Mouse (Mus musculus) liver, adult 2 months (tissue): ENCODE results near the gene Chn1. TPM values are rescaled to one million over a fixed set of nuclear protein-coding genes. Genes with fewer than 3 reads are reported as not detected.

ENCODE experiments used
- DNase-seq: peaks from one replicate; pipeline ENCODE4 v3.0.0-alpha.2; 2011; ENCODE audit warnings: low read depth, low spot score; ENCODE audit errors: extremely low read depth
- H3K27ac ChIP-seq: fragments of 200-500 bp; replicated peaks from 2 replicates; pipeline ENCODE4 v1.5.1; 2012; ENCODE audit warnings: low read depth, mild to moderate bottlenecking, control low read depth, inconsistent platforms, low read length; ENCODE audit not compliant: insufficient read depth
- H3K27me3 ChIP-seq: fragments of 200-500 bp; 2 replicates; pipeline ENCODE4 v1.6.1; 2012; ENCODE audit warnings: mild to moderate bottlenecking, moderate library complexity, low read length, inconsistent platforms; ENCODE audit not compliant: control insufficient read depth, insufficient read depth
- H3K36me3 ChIP-seq: fragments of 200-500 bp; 2 replicates; pipeline ENCODE4 v1.6.1; 2012; ENCODE audit warnings: low read length, inconsistent platforms; ENCODE audit not compliant: control insufficient read depth, insufficient read depth
- H3K4me1 ChIP-seq: fragments of 200-500 bp; 2 replicates; pipeline ENCODE4 v1.6.1; 2011; ENCODE audit warnings: low read length; ENCODE audit not compliant: control insufficient read depth, insufficient read depth
- H3K4me3 ChIP-seq: fragments of 200-500 bp; 2 replicates; pipeline ENCODE4 v1.5.1; 2011; ENCODE audit warnings: low read depth, mild to moderate bottlenecking, control low read depth, low read length, moderate library complexity; ENCODE audit not compliant: insufficient read depth
- H3K79me2 ChIP-seq: fragments of 200-500 bp; 2 replicates; pipeline ENCODE4 v1.6.1; 2012; ENCODE audit warnings: inconsistent platforms, mild to moderate bottlenecking, low read length, moderate library complexity; ENCODE audit not compliant: control insufficient read depth, insufficient read depth
- H3K9ac ChIP-seq: fragments of 200-500 bp; 2 replicates; pipeline ENCODE4 v1.6.1; 2012; ENCODE audit warnings: low read depth, mild to moderate bottlenecking, control low read depth, inconsistent platforms, low read length
- CTCF ChIP-seq: fragments of 200-500 bp; IDR thresholded peaks from 2 replicates; pipeline ENCODE4 v1.5.1; 2011; ENCODE audit warnings: low read depth, low read length, control low read depth
- POLR2A ChIP-seq: fragments of 200-500 bp; IDR thresholded peaks from 2 replicates; pipeline ENCODE4 v1.6.1; 2011; ENCODE audit warnings: low read length, control low read depth; ENCODE audit not compliant: insufficient read depth; ENCODE audit errors: extremely low read depth
- WGBS: fragments of 180-500 bp; shearing (Covaris S2); methylation state at CpG from one replicate; pipeline ENCODE4 v1.1.7; 2018; 5-methylcytosine and 5-hydroxymethylcytosine counted together
- polyA plus RNA-seq: library from polyadenylated mRNA; depleted of rRNA; stranded (reverse); fragments of >200 nt; gene quantifications from 2 replicates; pipeline ENCODE4 v1.2.3, GENCODE M21; 2012
- total RNA-seq: library from RNA; depleted of rRNA; stranded (reverse); fragments of >200 nt; gene quantifications from 2 replicates; pipeline ENCODE4 v1.2.3, GENCODE M21; 2014

The Chn1 gene
- total and polyA plus RNA-seq, 2 experiments = 0.18 TPM; not detected in 1

DNA sequence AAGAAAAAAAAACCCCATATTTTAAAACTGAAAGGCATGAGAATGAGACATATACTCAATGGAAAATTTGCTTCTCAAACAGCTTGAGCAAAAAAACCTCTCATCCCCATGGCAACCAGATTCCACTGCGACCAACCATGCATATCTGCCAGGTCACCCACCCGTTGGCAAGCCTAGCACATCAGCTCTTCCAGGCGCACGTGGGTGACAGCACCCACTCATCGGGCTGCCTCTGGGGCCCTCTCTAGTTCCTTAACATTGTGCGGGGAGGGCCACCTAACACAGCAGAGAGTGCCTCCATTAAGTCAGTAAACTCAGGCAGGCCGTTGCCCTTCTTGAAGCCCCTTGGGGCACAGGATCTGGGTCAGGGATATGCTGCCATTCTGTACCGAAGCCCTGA lies 170.1 kb downstream of the Chn1 start:
- H3K9ac ChIP-seq = no peak overlapping the region
- TF ChIP-seq CTCF (no peak), POLR2A (no peak)
- 82% methylated on average over 8 of the region's 8 CpGs for WGBS
- H3K27ac ChIP-seq = no peak overlapping the region
- H3K79me2 ChIP-seq = no peaks in the 10 kb centered on the region
- peaks cover 8% of the 10 kb centered on the region for H3K4me1 ChIP-seq
- no peak overlapping the region for H3K4me3 ChIP-seq
- no peaks in the 10 kb centered on the region for H3K27me3 ChIP-seq
- H3K36me3 ChIP-seq = no peaks in the 10 kb centered on the region
- no peak for DNase-seq

DNA sequence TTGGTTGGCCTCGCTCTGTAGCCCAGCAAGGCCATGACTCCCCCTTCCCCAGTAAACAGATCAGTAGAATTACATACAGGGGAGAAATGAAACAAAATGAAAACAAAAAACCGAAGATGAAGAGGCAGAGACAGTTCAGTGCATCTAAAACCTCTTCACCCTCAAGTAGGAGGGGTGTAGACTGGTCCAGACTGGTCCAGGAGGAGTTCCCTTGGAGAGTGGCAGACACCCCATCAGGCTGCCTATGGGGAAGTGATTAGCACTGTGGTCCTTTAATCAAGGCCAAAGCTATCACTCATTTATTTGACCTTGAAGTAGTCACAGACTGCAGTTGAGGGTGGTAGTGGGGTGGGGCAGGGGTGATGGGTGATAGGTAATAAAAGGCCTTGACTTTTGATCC lies 170.6 kb downstream of the Chn1 start:
- WGBS = 78% methylated on average over 2 of the region's 2 CpGs
- Histone ChIP-seq H3K36me3 (no peaks in the 10 kb centered on the region), H3K4me1 (peaks cover 5% of the 10 kb centered on the region), H3K27me3 (no peaks in the 10 kb centered on the region), H3K79me2 (no peaks in the 10 kb centered on the region), H3K9ac (no peak overlapping the region), H3K27ac (no peak overlapping the region), H3K4me3 (no peak overlapping the region)
- DNase-seq = no peak
- TF ChIP-seq POLR2A (no peak), CTCF (no peak)

DNA sequence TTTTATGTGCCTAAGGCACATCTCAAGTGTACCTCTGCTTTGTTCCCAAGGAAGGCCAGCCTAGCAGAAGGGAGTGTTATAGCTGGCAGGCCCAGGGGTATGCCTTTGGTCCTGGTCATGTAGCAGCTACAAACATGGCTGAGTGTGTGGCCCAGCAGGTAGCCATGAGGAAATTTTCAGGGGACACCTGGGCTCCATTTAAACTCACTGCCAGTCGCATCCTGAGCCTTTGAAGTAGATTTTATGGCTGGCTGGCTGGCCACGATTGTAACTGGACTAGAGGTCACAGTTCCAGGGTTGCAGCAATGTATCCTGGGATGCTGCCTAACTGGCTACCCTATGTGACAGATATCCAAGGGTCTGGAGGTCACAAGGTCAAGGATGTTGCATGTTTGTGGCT lies 174.5 kb downstream of the Chn1 start:
- peak; percentile 80 for DNase-seq
- no peak for TF ChIP-seq POLR2A
- Histone ChIP-seq H3K9ac (no peak overlapping the region), H3K4me3 (no peak overlapping the region), H3K79me2 (no peaks in the 10 kb centered on the region), H3K4me1 (peaks cover 2% of the 10 kb centered on the region; the same call in 1 of the 2 replicates), H3K27ac (no peak overlapping the region), H3K36me3 (no peaks in the 10 kb centered on the region), H3K27me3 (no peaks in the 10 kb centered on the region)
- WGBS = 44% methylated on average over 2 of the region's 2 CpGs

DNA sequence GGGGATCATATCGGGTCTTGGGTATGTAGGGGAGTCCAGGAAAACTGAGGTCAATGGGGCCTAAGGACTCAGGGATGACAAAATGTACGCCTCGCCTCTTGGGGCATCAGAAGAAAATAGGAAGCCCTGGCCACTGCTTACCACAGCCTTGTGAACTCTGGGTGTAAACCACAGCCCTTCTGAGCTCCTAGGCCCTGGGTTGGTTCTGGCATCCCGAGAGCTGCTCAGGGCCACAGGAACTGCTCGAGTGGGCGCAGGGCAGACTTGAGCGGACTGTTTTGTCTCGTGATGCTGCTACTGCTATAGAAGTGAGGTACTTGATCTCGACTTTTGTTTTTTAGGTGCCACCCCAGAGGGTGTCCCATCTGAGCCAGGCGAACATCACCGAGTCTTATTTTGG lies 177.4 kb downstream of the Chn1 start:
- Histone ChIP-seq H3K4me3 (no peak overlapping the region), H3K9ac (no peak overlapping the region), H3K79me2 (no peaks in the 10 kb centered on the region), H3K27ac (no peak overlapping the region), H3K36me3 (no peaks in the 10 kb centered on the region), H3K27me3 (no peaks in the 10 kb centered on the region), H3K4me1 (peaks cover 2% of the 10 kb centered on the region; the same call in 1 of the 2 replicates)
- no peak for TF ChIP-seq CTCF
- WGBS = 88% methylated on average over 11 of the region's 11 CpGs
- DNase-seq = no peak

GRCm38 (mm10) chr2:73596786-73597185 lies 178.4 kb downstream of the Chn1 start:
- H3K9ac ChIP-seq = no peak overlapping the region
- no peaks in the 10 kb centered on the region for H3K79me2 ChIP-seq
- H3K4me1 ChIP-seq = peaks cover 6% of the 10 kb centered on the region
- no peak for TF ChIP-seq CTCF
- TF ChIP-seq POLR2A = no peak
- no peak overlapping the region for H3K4me3 ChIP-seq
- 17% methylated on average over 9 of the region's 9 CpGs for WGBS
- H3K36me3 ChIP-seq = no peaks in the 10 kb centered on the region
- no peak for DNase-seq
- H3K27ac ChIP-seq = no peak overlapping the region
- no peaks in the 10 kb centered on the region for H3K27me3 ChIP-seq

GRCm38 (mm10) chr2:73596326-73596725 lies 178.8 kb downstream of the Chn1 start:
- Histone ChIP-seq H3K36me3 (no peaks in the 10 kb centered on the region), H3K4me3 (no peak overlapping the region), H3K9ac (no peak overlapping the region), H3K4me1 (peaks cover 7% of the 10 kb centered on the region), H3K27ac (no peak overlapping the region), H3K79me2 (no peaks in the 10 kb centered on the region), H3K27me3 (no peaks in the 10 kb centered on the region)
- no peak for DNase-seq
- TF ChIP-seq POLR2A = no peak
- no peak for TF ChIP-seq CTCF
- WGBS = 66% methylated on average over 5 of the region's 5 CpGs
